Mouse (Mus musculus) ovary, adult 18-20 months (tissue): ENCODE measurements around the gene Gm10681.
"Not testable (repeated sequence)": the region's sequence is repeated elsewhere in the genome, so short reads cannot be mapped to it uniquely, and the experiment has no call there.

Experiments
- DNase-seq: peaks from one replicate; pipeline ENCODE4 v3.0.0; 2022; ENCODE audit warnings: low spot score, mixed read lengths

Gene Gm10681

GRCm38 (mm10) chr3:98510414-98510813, 78.2 kb downstream of the Gm10681 start, which contains the start of gene Hsd3b4:
Gene Hsd3b4 (minus strand): TSS chr3:98510514.
- DNase-seq: not testable (repeated sequence)

- DNase-seq: not testable (repeated sequence)
These were observed 81.4 kb downstream of the Gm10681 start for GRCm38 (mm10) chr3:98507229-98507628.
